In genomic region chr8:108581557-108581956, GRCm38 (mm10) we compare ENCODE assay signal across 18 mouse cellular contexts.
"Had no signal": no experiment of that assay in that cellular context is flagged by ENCODE, and none has a peak within 500 bp of the region (broad histone marks: within the 10 kb centered on the region; RNA-seq: fewer than 3 reads in every experiment).

No protein-coding gene starts in this region.

- ATAC-seq: intestine, postnatal 0 days had no signal

- H3K9ac ChIP-seq: limb, embryonic 13.5 days; lung, embryonic 15.5 days had no signal

- H3K9me3 ChIP-seq: limb, embryonic 10.5 days; lung, embryonic 15.5 days had no signal

- H3K27ac ChIP-seq: kidney, postnatal 0 days; layer of hippocampus, adult 2 months; limb, embryonic 10.5 days; limb, embryonic 13.5 days; lung, embryonic 15.5 days; stomach, postnatal 0 days had no signal

- H3K27me3 ChIP-seq: limb, embryonic 13.5 days; lung, embryonic 15.5 days had no signal

- H3K4me2 ChIP-seq: limb, embryonic 13.5 days; lung, embryonic 15.5 days; midbrain, embryonic 11.5 days had no signal

- H3K36me3 ChIP-seq: limb, embryonic 10.5 days; limb, embryonic 13.5 days; lung, embryonic 15.5 days had no signal

- H3K4me3 ChIP-seq: layer of hippocampus, adult 2 months; limb, embryonic 10.5 days; limb, embryonic 13.5 days; lung, embryonic 15.5 days had no signal

- DNase-seq: kidney, adult 2 months; kidney, postnatal 25 days; layer of hippocampus, adult 9-11 months; lung, adult 18-20 months; lung, postnatal 10 days; lung, postnatal 4 days; midbrain, embryonic 14.5 days; thymus, adult 2 months; thymus, postnatal 14 days; thymus, postnatal 4 days had no signal
